Mouse (Mus musculus) neural tube, embryonic 15.5 days (tissue): ENCODE results near the gene Ano4. TPM values are rescaled to one million over a fixed set of nuclear protein-coding genes. Genes with fewer than 3 reads are reported as not detected.
A peak's percentile ranks its signal among the peaks of the same experiment; 100 is the strongest.

Experiments used
- ATAC-seq: fragments of 200-750 bp; cut with Nextera tagmentation; 2 replicates; pipeline ENCODE4 v1.8.0; 2017; ENCODE audit warnings: mild to moderate bottlenecking, moderate TSS enrichment, moderate library complexity; ENCODE audit not compliant: low FRiP score
- H3K27ac ChIP-seq: fragments of 300-500 bp; sonication (generic); replicated peaks from 2 replicates; pipeline ENCODE4 v1.5.1; 2015; ENCODE audit warnings: mild to moderate bottlenecking, inconsistent platforms
- H3K27me3 ChIP-seq: fragments of 300-500 bp; sonication (generic); replicated peaks from 2 replicates; pipeline ENCODE4 v1.6.1; 2015; ENCODE audit warnings: inconsistent platforms
- H3K36me3 ChIP-seq: fragments of 300-500 bp; sonication (generic); 2 replicates; pipeline ENCODE4 v1.6.1; 2015; ENCODE audit warnings: inconsistent platforms
- H3K4me1 ChIP-seq: fragments of 300-500 bp; sonication (generic); 2 replicates; pipeline ENCODE4 v1.6.1; 2015; ENCODE audit warnings: inconsistent platforms
- H3K4me2 ChIP-seq: fragments of 300-500 bp; sonication (generic); 2 replicates; pipeline ENCODE4 v1.6.1; 2015; ENCODE audit warnings: inconsistent platforms, mild to moderate bottlenecking, moderate library complexity
- H3K4me3 ChIP-seq: fragments of 300-500 bp; sonication (generic); replicated peaks from 2 replicates; pipeline ENCODE4 v1.5.1; 2015; ENCODE audit warnings: mild to moderate bottlenecking, inconsistent platforms
- H3K9ac ChIP-seq: fragments of 300-500 bp; sonication (generic); replicated peaks from 2 replicates; pipeline ENCODE4 v1.6.1; 2015; ENCODE audit warnings: mild to moderate bottlenecking, inconsistent platforms
- H3K9me3 ChIP-seq: fragments of 300-500 bp; sonication (generic); replicated peaks from 2 replicates; pipeline ENCODE4 v1.6.1; 2016; ENCODE audit warnings: inconsistent platforms
- WGBS: fragments of 180-500 bp; shearing (Covaris S2); methylation state at CpG from one replicate; pipeline ENCODE4 v1.1.7; 2015; ENCODE audit warnings: mixed read lengths; 5-methylcytosine and 5-hydroxymethylcytosine counted together
- polyA plus RNA-seq: library from polyadenylated mRNA; unstranded; fragments of >200 nt; fragmentation: Nextera tagmentation; extraction: Ambion mirVana; gene quantifications from 2 replicates; pipeline ENCODE4 v1.2.1, GENCODE M21; 2015

Ano4 gene
- polyA plus RNA-seq, 1 experiment from 2014 or later: 12.5 TPM

DNA sequence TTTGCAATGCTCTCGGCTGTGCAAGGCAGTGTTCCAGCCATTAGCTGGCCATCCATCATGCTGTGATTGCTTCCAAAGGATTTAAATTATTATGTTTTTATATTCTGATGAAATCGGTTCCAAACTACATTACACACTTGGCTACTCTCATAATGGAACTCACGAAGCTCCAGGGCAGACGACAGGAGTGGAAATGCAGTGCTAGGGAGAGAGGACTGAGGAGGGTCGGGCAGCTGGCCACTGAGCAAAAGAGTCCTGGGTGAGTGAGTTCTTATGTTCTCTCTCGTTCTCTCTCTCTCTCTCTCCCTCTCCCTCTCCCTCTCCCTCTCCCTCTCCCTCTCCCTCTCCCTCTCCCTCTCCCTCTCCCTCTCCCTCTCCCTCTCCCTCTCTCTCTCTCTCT, 357.6 kb downstream of the Ano4 start:
- no peak overlapping the region for H3K4me3 ChIP-seq
- no peak overlapping the region for H3K4me2 ChIP-seq
- ATAC-seq: peak; percentile 45; the same call in 1 of the 2 replicates
- H3K36me3 ChIP-seq: no peaks in the 10 kb centered on the region
- no peaks in the 10 kb centered on the region for H3K4me1 ChIP-seq
- WGBS: 49% methylated on average over 6 of the region's 6 CpGs
- H3K27ac ChIP-seq: no peak overlapping the region
- H3K9me3 ChIP-seq: no peaks in the 10 kb centered on the region
- H3K9ac ChIP-seq: no peak overlapping the region
- H3K27me3 ChIP-seq: no peaks in the 10 kb centered on the region

DNA sequence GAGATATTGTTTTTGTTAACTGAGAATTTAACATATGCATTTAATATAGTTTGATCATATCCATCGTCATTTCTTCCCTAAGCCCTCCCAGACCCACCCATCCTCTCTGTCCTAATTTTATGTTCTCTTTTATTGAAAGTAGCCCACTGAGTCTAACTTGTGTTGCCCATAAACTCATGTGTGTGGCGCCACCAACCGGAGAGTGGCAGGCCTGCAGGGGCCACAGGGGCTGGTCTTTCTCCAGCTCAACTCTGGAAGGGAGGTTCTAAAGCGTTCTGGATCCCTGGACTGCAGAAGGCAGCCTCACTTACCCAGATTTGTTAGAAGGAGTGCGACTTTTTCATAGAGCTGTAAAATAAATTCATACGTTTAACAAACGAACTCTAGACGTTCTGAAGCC, 361.1 kb downstream of the Ano4 start:
- no peak overlapping the region for H3K9ac ChIP-seq
- no peaks in the 10 kb centered on the region for H3K9me3 ChIP-seq
- H3K4me1 ChIP-seq: no peaks in the 10 kb centered on the region
- 38% methylated on average over 8 of the region's 8 CpGs for WGBS
- no peak for ATAC-seq
- no peak overlapping the region for H3K4me2 ChIP-seq
- H3K36me3 ChIP-seq: 0 out of 2 replicates have a peak, but pooled peaks cover 2% of the 10 kb centered on the region
- no peak overlapping the region for H3K27ac ChIP-seq
- no peaks in the 10 kb centered on the region for H3K27me3 ChIP-seq
- H3K4me3 ChIP-seq: no peak overlapping the region

DNA sequence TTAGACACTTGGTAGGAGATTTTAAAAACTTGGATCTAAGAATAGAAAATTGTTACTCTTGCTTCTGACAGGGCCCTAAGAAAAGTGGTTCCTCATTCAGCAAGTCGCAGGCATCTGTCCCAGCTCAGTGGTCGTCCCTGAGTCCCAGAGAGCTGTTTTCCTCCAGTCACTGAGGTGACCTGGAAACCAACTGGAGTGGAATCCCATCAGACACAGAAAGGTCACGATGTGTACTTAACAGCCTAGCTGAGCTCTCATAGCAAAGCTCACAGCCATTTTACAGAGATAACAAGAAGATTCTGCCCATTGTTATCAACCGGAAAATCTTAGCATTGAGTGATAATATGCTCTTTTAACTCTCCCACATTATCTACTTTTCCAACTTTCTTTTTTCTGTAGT, 365.1 kb downstream of the Ano4 start:
- Histone ChIP-seq H3K4me2 (no peak overlapping the region), H3K9me3 (no peaks in the 10 kb centered on the region), H3K27me3 (no peaks in the 10 kb centered on the region), H3K9ac (no peak overlapping the region), H3K27ac (no peak overlapping the region), H3K4me1 (no peaks in the 10 kb centered on the region), H3K36me3 (peaks cover 2% of the 10 kb centered on the region; the same call in 1 of the 2 replicates), H3K4me3 (no peak overlapping the region)
- WGBS: 78% methylated on average over 4 of the region's 4 CpGs
- ATAC-seq: no peak

DNA sequence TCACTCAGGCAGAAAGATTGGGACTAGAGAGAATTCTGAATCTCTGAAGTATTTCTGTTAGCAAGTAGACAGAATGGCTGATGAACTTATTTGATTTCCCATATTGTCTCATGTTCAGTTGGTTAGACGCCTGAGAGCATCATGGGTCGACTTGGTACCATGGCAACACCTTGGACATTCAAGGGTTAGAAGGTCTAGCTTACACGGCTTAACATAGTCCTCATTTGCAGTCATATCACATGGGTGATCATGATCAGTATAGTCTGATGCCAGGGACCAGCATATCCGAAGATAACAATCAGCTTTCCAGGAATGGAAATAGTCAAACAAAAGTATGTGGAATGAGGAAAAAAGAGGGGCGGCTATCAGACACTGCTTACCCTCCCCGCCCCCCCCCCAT, 365.6 kb downstream of the Ano4 start:
- no peak overlapping the region for H3K27ac ChIP-seq
- H3K4me3 ChIP-seq: no peak overlapping the region
- H3K4me1 ChIP-seq: no peaks in the 10 kb centered on the region
- 84% methylated on average over 6 of the region's 6 CpGs for WGBS
- no peak for ATAC-seq
- H3K27me3 ChIP-seq: no peaks in the 10 kb centered on the region
- H3K36me3 ChIP-seq: peaks cover 2% of the 10 kb centered on the region; the same call in 1 of the 2 replicates
- H3K9ac ChIP-seq: no peak overlapping the region
- H3K4me2 ChIP-seq: no peak overlapping the region
- no peaks in the 10 kb centered on the region for H3K9me3 ChIP-seq

DNA sequence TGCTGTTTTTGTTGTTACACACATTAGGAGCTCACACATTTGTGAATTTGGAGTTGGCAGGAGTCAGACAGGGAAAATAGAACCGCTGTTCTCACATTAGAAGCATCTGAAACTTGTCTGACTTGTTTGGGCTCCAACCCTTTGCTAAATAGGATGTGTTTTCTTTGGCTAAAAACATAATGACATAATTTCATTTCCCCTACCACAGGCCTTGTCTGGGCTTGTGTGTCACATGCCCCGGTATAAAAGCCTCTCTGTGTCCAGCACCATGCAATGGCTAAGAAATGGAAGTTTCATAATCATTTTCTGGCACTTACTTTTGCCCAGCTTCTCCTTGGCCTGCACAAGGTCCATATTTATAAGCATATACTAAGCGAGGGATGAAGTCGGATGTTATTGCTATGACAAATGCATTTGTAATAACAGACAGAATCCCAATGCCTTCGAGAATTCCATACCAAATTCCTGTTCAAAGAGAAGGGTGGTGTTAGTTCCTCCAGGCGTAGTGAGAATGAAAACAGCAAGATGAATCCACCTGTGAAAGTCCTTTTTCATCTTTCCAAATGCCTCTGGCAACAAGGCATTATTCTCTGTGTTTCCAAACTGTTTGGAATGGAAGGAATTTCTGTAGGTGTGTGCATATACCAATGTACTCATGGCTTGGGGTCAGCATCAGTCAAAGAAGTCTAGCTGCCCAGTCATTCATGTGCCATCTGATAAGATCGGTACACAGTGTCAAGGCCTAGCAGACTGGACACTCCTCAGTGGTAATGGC, 373.4 kb downstream of the Ano4 start:
- H3K27me3 ChIP-seq: no peaks in the 10 kb centered on the region
- no peak overlapping the region for H3K27ac ChIP-seq
- 86% methylated on average over 7 of the region's 7 CpGs for WGBS
- no peak overlapping the region for H3K4me3 ChIP-seq
- H3K9me3 ChIP-seq: no peaks in the 10 kb centered on the region
- H3K36me3 ChIP-seq: no peaks in the 10 kb centered on the region
- ATAC-seq: no peak
- no peak overlapping the region for H3K9ac ChIP-seq
- no peaks in the 10 kb centered on the region for H3K4me1 ChIP-seq
- no peak overlapping the region for H3K4me2 ChIP-seq

DNA sequence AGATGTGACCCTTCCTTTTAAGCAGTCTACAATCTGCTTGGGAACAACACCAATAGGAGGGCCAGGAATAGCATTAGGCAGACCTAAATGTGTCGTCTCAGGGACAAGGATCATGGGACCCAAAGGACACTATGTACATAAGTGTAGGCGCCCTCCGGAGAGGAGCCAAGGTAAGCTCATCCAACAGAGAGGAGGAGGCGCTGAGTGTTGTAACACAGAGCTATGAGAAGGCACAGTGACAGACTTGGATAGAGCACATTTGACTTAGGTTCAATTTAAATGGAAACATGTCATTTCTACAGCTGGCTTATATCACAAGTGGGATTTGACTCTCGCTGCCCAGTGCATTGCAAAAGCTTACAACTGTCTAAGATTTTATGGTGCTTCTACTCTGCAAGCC, 376.0 kb downstream of the Ano4 start:
- Histone ChIP-seq H3K4me1 (no peaks in the 10 kb centered on the region), H3K9me3 (no peaks in the 10 kb centered on the region), H3K9ac (no peak overlapping the region), H3K27ac (no peak overlapping the region), H3K4me3 (no peak overlapping the region), H3K27me3 (no peaks in the 10 kb centered on the region), H3K4me2 (no peak overlapping the region), H3K36me3 (no peaks in the 10 kb centered on the region)
- no peak for ATAC-seq
- 94% methylated on average over 5 of the region's 5 CpGs for WGBS

DNA sequence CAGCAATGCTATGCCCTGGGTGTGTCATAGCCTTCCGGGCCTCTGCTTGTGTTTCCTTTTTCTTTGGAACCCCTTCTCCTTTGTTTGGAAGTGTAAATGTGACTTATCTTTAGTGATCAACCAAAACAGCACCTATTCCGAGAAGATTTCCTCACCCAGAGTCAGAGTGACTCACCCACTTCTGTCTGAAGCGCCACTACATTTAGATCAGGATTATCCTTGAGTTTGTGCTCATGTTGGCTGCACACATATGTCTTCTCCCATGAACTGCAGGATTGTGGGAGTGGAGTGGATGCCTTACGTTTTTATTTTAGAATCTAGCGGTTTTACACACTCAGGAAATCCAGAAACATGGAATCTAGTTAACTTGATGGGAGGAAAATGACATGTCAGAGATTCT, 383.8 kb downstream of the Ano4 start:
- Histone ChIP-seq H3K4me2 (no peak overlapping the region), H3K4me3 (no peak overlapping the region), H3K4me1 (no peaks in the 10 kb centered on the region), H3K27ac (no peak overlapping the region), H3K9ac (no peak overlapping the region), H3K9me3 (no peaks in the 10 kb centered on the region), H3K36me3 (no peaks in the 10 kb centered on the region), H3K27me3 (no peaks in the 10 kb centered on the region)
- 89% methylated on average over 5 of the region's 5 CpGs for WGBS
- ATAC-seq: no peak

DNA sequence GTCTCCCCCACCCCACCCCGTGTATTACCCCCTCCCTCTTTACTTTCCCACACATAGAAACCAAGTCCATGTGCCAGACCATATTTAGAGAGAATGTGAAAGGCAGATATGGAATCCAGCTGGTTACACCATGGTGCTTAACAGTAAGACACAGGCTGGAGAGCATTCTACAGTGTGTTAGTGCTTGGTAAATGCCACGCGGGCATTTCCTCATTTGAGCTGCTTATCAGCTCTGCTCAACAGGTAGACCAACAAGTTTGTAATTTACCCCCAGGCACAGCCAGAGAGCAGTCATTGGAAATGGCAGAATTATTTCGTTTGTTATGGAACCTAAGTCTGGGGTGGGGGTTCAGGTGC, 394.3 kb downstream of the Ano4 start:
- 86% methylated on average over 4 of the region's 4 CpGs for WGBS
- H3K27me3 ChIP-seq: no peaks in the 10 kb centered on the region

DNA sequence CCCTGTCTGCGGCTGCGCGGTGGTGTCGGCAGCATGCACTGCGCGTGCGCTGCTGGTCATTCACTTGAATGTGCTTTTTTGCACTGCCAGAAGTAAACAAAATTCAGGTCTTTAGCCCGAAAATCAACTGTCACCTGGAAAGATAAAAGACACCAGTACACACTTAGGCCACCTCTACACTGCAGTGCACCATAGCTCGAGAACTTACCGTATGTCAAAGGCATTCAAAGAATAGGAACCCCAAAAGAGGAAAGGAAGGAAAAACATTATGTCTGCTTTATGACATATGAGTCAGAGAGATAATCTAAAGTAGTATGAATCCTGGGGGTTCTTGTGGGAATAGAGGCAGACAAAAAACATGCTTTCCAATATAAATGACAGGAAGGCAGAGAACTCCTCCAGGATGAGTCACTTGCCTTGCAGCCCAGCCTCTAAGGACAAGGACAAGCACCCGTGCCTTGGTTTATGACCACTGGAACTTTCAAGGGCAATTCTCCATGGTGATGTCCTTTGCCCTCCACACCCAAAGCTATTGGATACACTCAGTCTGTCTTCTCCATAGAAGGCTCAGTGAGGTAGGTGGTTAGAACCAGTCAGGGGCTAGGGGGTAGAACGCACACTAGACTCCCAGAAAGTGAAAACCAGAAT, 394.8 kb downstream of the Ano4 start:
- Histone ChIP-seq H3K27me3 (no peaks in the 10 kb centered on the region), H3K27ac (no peak overlapping the region), H3K9ac (no peak overlapping the region), H3K4me3 (no peak overlapping the region), H3K4me2 (no peak overlapping the region), H3K36me3 (0 out of 2 replicates have a peak, but pooled peaks cover 2% of the 10 kb centered on the region), H3K4me1 (no peaks in the 10 kb centered on the region), H3K9me3 (no peaks in the 10 kb centered on the region)
- 90% methylated on average over 12 of the region's 12 CpGs for WGBS
- ATAC-seq: no peak

More for the DNA sequence above, 394.3 kb downstream of the Ano4 start:
- Histone ChIP-seq H3K4me2 (no peak overlapping the region), H3K36me3 (0 out of 2 replicates have a peak, but pooled peaks cover 2% of the 10 kb centered on the region), H3K27ac (no peak overlapping the region), H3K9ac (no peak overlapping the region), H3K4me3 (no peak overlapping the region), H3K4me1 (no peaks in the 10 kb centered on the region), H3K9me3 (no peaks in the 10 kb centered on the region)
- no peak for ATAC-seq

Other genes with a start within 250 kb of the Ano4 start
- gene Gas2l3, start 99.2 kb upstream of the Ano4 start, polyA plus RNA-seq: 4.0 and 7.6 TPM in 2 replicates
- 3.1 TPM in 1 of 2 replicates, not detected in the other for gene Nr1h4, start 188.8 kb upstream of the Ano4 start, polyA plus RNA-seq